Mouse (Mus musculus): ENCODE results near the gene D10Jhu81e.

DNA sequence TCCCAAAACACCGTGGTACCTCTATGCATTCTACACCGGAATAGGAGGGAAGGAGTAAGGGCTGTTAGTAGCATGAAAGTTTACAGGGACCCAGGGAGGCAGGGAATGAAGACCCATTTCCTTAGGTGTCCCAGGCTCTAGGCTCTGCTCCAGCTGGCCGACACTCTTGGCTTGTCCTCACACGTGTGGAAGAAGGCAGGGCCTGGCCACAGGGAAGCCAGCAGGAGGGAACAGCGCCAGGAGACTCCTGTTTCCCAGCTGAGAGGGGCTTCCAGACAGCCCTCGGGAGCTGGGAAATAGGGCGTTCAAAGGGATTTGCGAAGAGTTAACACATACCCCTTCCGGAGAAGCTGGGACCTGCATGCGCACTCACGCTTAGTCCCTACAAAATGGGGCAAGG is 40.2 kb downstream of the D10Jhu81e start:
- TF ChIP-seq TAL1 (IDR thresholded peaks at IDR 0.05; ENCODE audit: low read length) (no peak), GATA1 (IDR thresholded peaks at IDR 0.05; ENCODE audit: low read length) (no peak)
